Mouse (Mus musculus) midbrain, embryonic 11.5 days (tissue): ENCODE data around the gene Olfr328. TPM values are rescaled to one million over a fixed set of nuclear protein-coding genes. Genes with fewer than 3 reads are reported as not detected.
A peak's percentile ranks its signal among the peaks of the same experiment; 100 is the strongest.

ENCODE experiments used
- ATAC-seq: fragments of 200-750 bp; cut with Nextera tagmentation; 2 replicates; pipeline ENCODE4 v1.8.0; 2017; ENCODE audit warnings: moderate TSS enrichment, moderate library complexity; ENCODE audit not compliant: low FRiP score
- DNase-seq: peaks from one replicate; pipeline ENCODE4 v3.0.0; 2015; ENCODE audit warnings: low spot score; ENCODE audit errors: missing footprints
- H3K27ac ChIP-seq: fragments of 300-500 bp; sonication (generic); 2 replicates; pipeline ENCODE4 v1.5.1; 2014; ENCODE audit warnings: low read depth, low read length
- H3K27me3 ChIP-seq: fragments of 300-500 bp; sonication (generic); 2 replicates; pipeline ENCODE4 v1.6.1; 2014; ENCODE audit warnings: mild to moderate bottlenecking, low read length, moderate library complexity, mixed read lengths; ENCODE audit not compliant: control insufficient read depth, insufficient read depth
- H3K36me3 ChIP-seq: fragments of 300-500 bp; sonication (generic); 2 replicates; pipeline ENCODE4 v1.6.1; 2014; ENCODE audit warnings: mild to moderate bottlenecking, low read length, moderate library complexity, mixed read lengths; ENCODE audit not compliant: control insufficient read depth, insufficient read depth
- H3K4me1 ChIP-seq: fragments of 300-500 bp; sonication (generic); 2 replicates; pipeline ENCODE4 v1.6.1; 2014; ENCODE audit warnings: low read length; ENCODE audit not compliant: control insufficient read depth, insufficient read depth
- H3K4me2 ChIP-seq: fragments of 300-500 bp; sonication (generic); 2 replicates; pipeline ENCODE4 v1.6.1; 2014; ENCODE audit warnings: mild to moderate bottlenecking, moderate library complexity
- H3K4me3 ChIP-seq: fragments of 300-500 bp; sonication (generic); 2 replicates; pipeline ENCODE4 v1.5.1; 2014; ENCODE audit warnings: low read depth, low read length
- H3K9ac ChIP-seq: fragments of 300-500 bp; sonication (generic); 2 replicates; pipeline ENCODE4 v1.6.1; 2014; ENCODE audit warnings: low read length
- H3K9me3 ChIP-seq: fragments of 300-500 bp; sonication (generic); 2 replicates; pipeline ENCODE4 v1.6.1; 2016; ENCODE audit warnings: low read length; ENCODE audit not compliant: control insufficient read depth
- WGBS: fragments of 180-500 bp; shearing (Covaris S2); extraction: QIAGEN DNeasy Blood & Tissue Kit; methylation state at CpG from one replicate; pipeline ENCODE4 v1.1.7; 2014; 5-methylcytosine and 5-hydroxymethylcytosine counted together
- polyA plus RNA-seq: library from polyadenylated mRNA; unstranded; fragments of >200 nt; fragmentation: Nextera tagmentation; extraction: Ambion mirVana; gene quantifications from 2 replicates; pipeline ENCODE4 v1.2.1, GENCODE M21; 2014

The Olfr328 gene
- polyA plus RNA-seq = 0.04 TPM in 1 of 2 replicates, not detected in the other

- H3K27me3 ChIP-seq = no peaks in the 10 kb centered on the region
- 75% methylated on average over 1 of the region's 1 CpGs for WGBS
- H3K27ac ChIP-seq = no peak within 1 kb of the TSS
- no peak within 1 kb of the TSS for H3K4me3 ChIP-seq
- no peaks in the 10 kb centered on the region for H3K9me3 ChIP-seq
- H3K4me1 ChIP-seq = no peaks in the 10 kb centered on the region
- H3K4me2 ChIP-seq = no peak within 1 kb of the TSS
- no peaks in the 10 kb centered on the region for H3K36me3 ChIP-seq
- no peak for DNase-seq
- no peak within 1 kb of the TSS for H3K9ac ChIP-seq
- no peak for ATAC-seq
These were observed at the start of gene Olfr328 for GRCm38 (mm10) chr11:58555536-58555935. Olfr328 (minus strand) TSS chr11:58555636.

DNA sequence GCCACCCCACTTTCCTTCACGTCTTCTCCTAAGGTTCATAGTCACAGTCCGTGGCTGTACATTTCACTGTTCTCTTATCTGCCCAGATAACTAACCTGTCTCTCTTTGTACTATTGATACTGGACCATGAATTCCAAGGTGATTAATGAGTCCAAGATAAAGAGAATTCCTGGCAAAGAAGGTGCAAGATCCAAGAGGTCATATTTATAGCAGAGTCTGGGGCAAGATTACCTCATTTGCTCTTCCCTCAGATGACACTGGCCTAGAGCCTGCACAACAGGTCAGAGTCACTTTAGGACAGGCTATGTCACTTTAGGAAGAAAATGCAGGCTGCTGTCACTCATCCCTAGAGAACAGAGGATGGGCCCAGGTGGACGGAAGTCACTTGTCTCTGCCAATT is 49.8 kb upstream of the Olfr328 start:
- 88% methylated on average over 3 of the region's 3 CpGs for WGBS
- no peak overlapping the region for H3K9ac ChIP-seq
- H3K36me3 ChIP-seq = no peaks in the 10 kb centered on the region
- no peak overlapping the region for H3K27ac ChIP-seq
- no peaks in the 10 kb centered on the region for H3K9me3 ChIP-seq
- H3K4me1 ChIP-seq = no peaks in the 10 kb centered on the region
- DNase-seq (no peak), ATAC-seq (no peak)
- H3K27me3 ChIP-seq = no peaks in the 10 kb centered on the region
- no peak overlapping the region for H3K4me3 ChIP-seq
- H3K4me2 ChIP-seq = no peak overlapping the region

DNA sequence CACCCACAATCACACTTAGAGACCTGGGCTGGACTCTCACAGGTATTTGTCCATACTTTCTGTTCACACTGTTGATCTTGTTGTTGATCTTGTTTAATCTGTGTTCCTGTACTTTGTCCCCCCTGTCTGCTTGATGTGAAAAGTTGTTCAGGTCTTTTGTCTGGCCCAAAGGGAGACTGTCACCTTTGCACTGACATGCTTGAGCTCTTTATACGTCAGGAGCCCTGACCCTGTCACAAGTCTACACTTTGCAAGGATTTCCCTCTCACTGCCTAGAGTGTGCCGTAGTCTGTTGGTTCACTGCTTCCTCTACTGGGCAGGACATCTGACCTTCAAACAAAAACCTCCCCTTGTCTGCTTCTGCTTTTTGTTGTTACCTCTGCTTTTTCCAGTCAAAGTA is 49.3 kb upstream of the Olfr328 start:
- Histone ChIP-seq H3K27ac (no peak overlapping the region), H3K27me3 (no peaks in the 10 kb centered on the region), H3K4me1 (no peaks in the 10 kb centered on the region), H3K4me2 (no peak overlapping the region), H3K36me3 (no peaks in the 10 kb centered on the region), H3K9me3 (no peaks in the 10 kb centered on the region), H3K9ac (no peak overlapping the region), H3K4me3 (no peak overlapping the region)
- 84% methylated on average over 2 of the region's 2 CpGs for WGBS
- ATAC-seq = no peak
- DNase-seq = peak; percentile 12

- Histone ChIP-seq H3K4me3 (no peak overlapping the region), H3K27ac (no peak overlapping the region), H3K9me3 (no peaks in the 10 kb centered on the region), H3K4me1 (no peaks in the 10 kb centered on the region), H3K4me2 (no peak overlapping the region), H3K9ac (no peak overlapping the region), H3K36me3 (no peaks in the 10 kb centered on the region), H3K27me3 (no peaks in the 10 kb centered on the region)
- DNase-seq (peak; percentile 54), ATAC-seq (no peak)
- 81% methylated on average over 6 of the region's 6 CpGs for WGBS
These were observed 47.5 kb upstream of the Olfr328 start for GRCm38 (mm10) chr11:58602800-58603560.

- no peak for DNase-seq
- ATAC-seq = no peak
These were observed 46.6 kb upstream of the Olfr328 start for GRCm38 (mm10) chr11:58602062-58602461.

DNA sequence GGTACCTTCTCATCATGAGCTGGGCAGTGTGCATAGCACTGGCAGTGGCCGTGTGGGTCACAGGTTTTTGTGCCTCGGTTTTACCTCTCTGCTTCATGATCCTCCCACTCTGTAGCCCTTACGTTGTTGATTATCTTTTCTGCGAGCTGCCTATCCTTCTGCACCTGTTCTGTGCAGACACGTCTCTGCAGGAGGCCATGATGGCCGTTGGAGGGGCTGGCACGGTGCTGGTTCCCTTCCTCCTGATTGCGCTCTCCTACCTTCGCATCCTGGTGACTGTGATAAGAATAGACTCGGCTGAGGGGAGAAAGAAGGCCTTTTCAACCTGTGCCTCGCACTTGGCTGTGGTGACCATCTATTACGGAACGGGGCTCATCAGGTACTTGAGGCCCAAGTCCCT is 42.4 kb upstream of the Olfr328 start:
- H3K9ac ChIP-seq = no peak overlapping the region
- H3K27me3 ChIP-seq = no peaks in the 10 kb centered on the region
- no peaks in the 10 kb centered on the region for H3K9me3 ChIP-seq
- no peaks in the 10 kb centered on the region for H3K4me1 ChIP-seq
- H3K27ac ChIP-seq = no peak overlapping the region
- no peak overlapping the region for H3K4me3 ChIP-seq
- 88% methylated on average over 13 of the region's 13 CpGs for WGBS
- H3K4me2 ChIP-seq = no peak overlapping the region
- DNase-seq (no peak), ATAC-seq (no peak)
- H3K36me3 ChIP-seq = no peaks in the 10 kb centered on the region

More at GRCm38 (mm10) chr11:58602062-58602461, 46.6 kb upstream of the Olfr328 start:
- H3K27ac ChIP-seq = no peak overlapping the region
- no peaks in the 10 kb centered on the region for H3K9me3 ChIP-seq
- no peaks in the 10 kb centered on the region for H3K4me1 ChIP-seq
- H3K4me2 ChIP-seq = no peak overlapping the region
- no peak overlapping the region for H3K4me3 ChIP-seq
- H3K27me3 ChIP-seq = no peaks in the 10 kb centered on the region
- H3K36me3 ChIP-seq = no peaks in the 10 kb centered on the region
- H3K9ac ChIP-seq = no peak overlapping the region

DNA sequence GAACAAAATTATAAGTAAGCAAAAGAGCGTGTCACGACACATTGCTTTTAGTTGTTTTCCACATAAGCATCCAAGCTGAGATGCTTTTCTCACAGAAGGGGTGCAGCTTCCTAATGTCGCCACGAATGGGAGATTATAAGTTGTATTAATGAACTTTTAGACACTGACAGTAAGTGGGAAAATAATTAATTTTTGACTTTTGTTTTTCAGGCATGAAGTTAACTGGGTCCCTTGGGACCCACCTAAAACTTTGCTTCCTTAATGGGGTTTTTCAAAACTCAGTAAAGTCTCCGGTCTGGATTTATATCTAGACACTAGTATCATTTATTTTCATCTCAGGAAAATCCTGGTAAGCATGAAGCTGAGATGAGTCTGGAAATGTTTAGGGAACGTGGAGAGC is 39.4 kb upstream of the Olfr328 start, which contains the start of gene Olfr324:
Gene Olfr324 (plus strand): TSS at position 301 of the 400 bp plus-strand sequence.
- no peaks in the 10 kb centered on the region for H3K9me3 ChIP-seq
- DNase-seq = peak; percentile 21
- H3K9ac ChIP-seq = no peak within 1 kb of the TSS
- H3K27me3 ChIP-seq = no peaks in the 10 kb centered on the region
- no peak within 1 kb of the TSS for H3K27ac ChIP-seq
- H3K4me3 ChIP-seq = no peak within 1 kb of the TSS
- 88% methylated on average over 6 of the region's 6 CpGs for WGBS
- no peak for ATAC-seq
- no peaks in the 10 kb centered on the region for H3K36me3 ChIP-seq
- H3K4me2 ChIP-seq = no peak within 1 kb of the TSS
- no peaks in the 10 kb centered on the region for H3K4me1 ChIP-seq

GRCm38 (mm10) chr11:58588620-58589250 is 33.3 kb upstream of the Olfr328 start:
- H3K9me3 ChIP-seq = no peaks in the 10 kb centered on the region
- H3K27me3 ChIP-seq = no peaks in the 10 kb centered on the region
- H3K4me2 ChIP-seq = no peak overlapping the region
- ATAC-seq (peak; percentile 77; the same call in 1 of the 2 replicates), DNase-seq (peak; percentile 35)
- 71% methylated on average over 3 of the region's 3 CpGs for WGBS
- H3K27ac ChIP-seq = no peak overlapping the region
- H3K36me3 ChIP-seq = no peaks in the 10 kb centered on the region
- no peak overlapping the region for H3K4me3 ChIP-seq
- H3K4me1 ChIP-seq = no peaks in the 10 kb centered on the region
- no peak overlapping the region for H3K9ac ChIP-seq

- Histone ChIP-seq H3K4me2 (no peak overlapping the region), H3K4me3 (no peak overlapping the region), H3K27ac (no peak overlapping the region), H3K9me3 (no peaks in the 10 kb centered on the region), H3K9ac (no peak overlapping the region), H3K27me3 (no peaks in the 10 kb centered on the region), H3K4me1 (no peaks in the 10 kb centered on the region), H3K36me3 (no peaks in the 10 kb centered on the region)
- peak; percentile 85 for DNase-seq
- WGBS = 75% methylated on average over 7 of the region's 7 CpGs
- no peak for ATAC-seq
These were observed 32.5 kb upstream of the Olfr328 start for GRCm38 (mm10) chr11:58587898-58588348.
